Mouse (Mus musculus) adrenal gland, adult 2 months (tissue): Measurements from ENCODE around the gene Itpka. TPM values are rescaled to one million over a fixed set of nuclear protein-coding genes. Genes with fewer than 3 reads are reported as not detected.
A peak's percentile ranks its signal among the peaks of the same experiment; 100 is the strongest.

Experiments
- DNase-seq: peaks from one replicate; pipeline ENCODE4 v3.0.0; 2021
- polyA plus RNA-seq: library from polyadenylated mRNA; depleted of rRNA; stranded (reverse); fragments of >200 nt; gene quantifications from 2 replicates; pipeline ENCODE4 v1.2.3, GENCODE M21; 2012; rRNA removed
- total RNA-seq, 2 experiments: library from RNA; stranded (reverse); gene quantifications; 2 replicates each; pipeline ENCODE4 v1.2.3; 2021

Gene Itpka
- total and polyA plus RNA-seq, 3 experiments: 2.3 to 6.4 (median 3.1) TPM

- no peak for DNase-seq
Measured at GRCm38 (mm10) chr2:119757601-119758100, 15.5 kb downstream of the Itpka start.

- peak; percentile 58 for DNase-seq
Measured at GRCm38 (mm10) chr2:119758101-119758843, 16.1 kb downstream of the Itpka start.

- no peak for DNase-seq
Measured at GRCm38 (mm10) chr2:119758844-119759835, 17.0 kb downstream of the Itpka start.

- DNase-seq: no peak
Measured at GRCm38 (mm10) chr2:119760251-119760650, 18.1 kb downstream of the Itpka start, which contains the start of gene Ltk. TSS of gene Ltk (minus strand) at chr2:119760431.

- DNase-seq: no peak
Measured at GRCm38 (mm10) chr2:119762276-119762675, 20.1 kb downstream of the Itpka start.

GRCm38 (mm10) chr2:119763924-119764323 is 21.8 kb downstream of the Itpka start:
- no peak for DNase-seq

GRCm38 (mm10) chr2:119767246-119767645 is 25.1 kb downstream of the Itpka start:
- DNase-seq: no peak

GRCm38 (mm10) chr2:119787206-119787883 is 45.2 kb downstream of the Itpka start, which contains the start of gene Rpap1:
TSS of gene Rpap1 (minus strand) at chr2:119787537.
- DNase-seq: peak; percentile 88

- DNase-seq: no peak
Measured at GRCm38 (mm10) chr2:119789996-119790395, 47.9 kb downstream of the Itpka start.

GRCm38 (mm10) chr2:119797279-119797783 is 55.2 kb downstream of the Itpka start, which contains the start of gene Tyro3:
TSS of gene Tyro3 (plus strand) at chr2:119797733.
- DNase-seq: no peak

GRCm38 (mm10) chr2:119798246-119798927 is 56.2 kb downstream of the Itpka start:
- peak; percentile 67 for DNase-seq

GRCm38 (mm10) chr2:119799181-119799960 is 57.2 kb downstream of the Itpka start:
- DNase-seq: peak; percentile 72

GRCm38 (mm10) chr2:119799961-119800550 is 57.9 kb downstream of the Itpka start:
- DNase-seq: no peak

Other genes starting within 250 kb of the Itpka start
- 1 to 10 TPM; 1.1 to 1.6 TPM for gene Exd1, start 194.7 kb upstream of the Itpka start, total RNA-seq
- 0.17 and 0.22 TPM in 2 replicates for gene Exd1, start 194.7 kb upstream of the Itpka start, polyA plus RNA-seq
- 100 to 1,000 TPM; 295 to 331 TPM for gene Chp1, start 194.6 kb upstream of the Itpka start, total RNA-seq
- 109 and 125 TPM in 2 replicates for gene Chp1, start 194.6 kb upstream of the Itpka start, polyA plus RNA-seq
- 1 to 10 TPM; 1.2 to 2.4 TPM for gene Nusap1, start 124.0 kb upstream of the Itpka start, total RNA-seq
- gene Nusap1, start 124.0 kb upstream of the Itpka start, polyA plus RNA-seq: 0.02 and 0.09 TPM in 2 replicates
- 1 to 10 TPM in 1 of 2 experiments, under 1 TPM in 1; 0.81 to 1.6 TPM for gene Oip5, start 123.9 kb upstream of the Itpka start, total RNA-seq
- 2.7 and 2.9 TPM in 2 replicates for gene Oip5, start 123.9 kb upstream of the Itpka start, polyA plus RNA-seq
- gene Ndufaf1, start 79.5 kb upstream of the Itpka start, total RNA-seq: 10 to 100 TPM; 38.8 to 45.9 TPM
- gene Ndufaf1, start 79.5 kb upstream of the Itpka start, polyA plus RNA-seq: 1.2 and 1.6 TPM in 2 replicates
- 10 to 100 TPM; 21.8 to 33.4 TPM for gene Rtf1, start 67.3 kb upstream of the Itpka start, total RNA-seq
- gene Rtf1, start 67.3 kb upstream of the Itpka start, polyA plus RNA-seq: 7.4 and 9.4 TPM in 2 replicates
- gene Ltk, start 18.1 kb downstream of the Itpka start, total RNA-seq: under 1 TPM; 0.69 to 0.90 TPM
- 1.9 and 2.3 TPM in 2 replicates for gene Ltk, start 18.1 kb downstream of the Itpka start, polyA plus RNA-seq
- gene Rpap1, start 45.2 kb downstream of the Itpka start, total RNA-seq: 10 to 100 TPM; 13.6 to 18.7 TPM
- gene Rpap1, start 45.2 kb downstream of the Itpka start, polyA plus RNA-seq: 39.1 and 42.3 TPM in 2 replicates
- gene Tyro3, start 55.4 kb downstream of the Itpka start, total RNA-seq: 1 to 10 TPM; 3.9 to 5.7 TPM
- gene Tyro3, start 55.4 kb downstream of the Itpka start, polyA plus RNA-seq: 4.1 and 5.5 TPM in 2 replicates
- 10 to 100 TPM; 40.5 to 43.6 TPM for gene Mga, start 154.9 kb downstream of the Itpka start, total RNA-seq
- 8.1 and 10.3 TPM in 2 replicates for gene Mga, start 154.9 kb downstream of the Itpka start, polyA plus RNA-seq
- gene Mapkbp1, start 230.4 kb downstream of the Itpka start, total RNA-seq: 10 to 100 TPM; 10.7 to 13.1 TPM
- gene Mapkbp1, start 230.4 kb downstream of the Itpka start, polyA plus RNA-seq: 9.3 and 12.4 TPM in 2 replicates